11 mouse cellular contexts compared by ENCODE assay signal in genomic region chr17:82901098-82901891, GRCm38 (mm10).
A peak's percentile ranks its signal among the peaks of the same experiment; 100 is the strongest.
DNase-seq lines count a peak whose midpoint lies in the region; ATAC-seq and TF ChIP-seq lines count a peak whose summit lies in the region.
"Had no signal": no experiment of that assay in that cellular context is flagged by ENCODE, and none has a peak within 500 bp of the region (broad histone marks: within the 10 kb centered on the region; RNA-seq: fewer than 3 reads in every experiment).

No protein-coding gene starts in this region.

- no peaks in the 10 kb centered on the region for H3K79me2 ChIP-seq in CH12.LX (replicated peaks; ENCODE audit: control insufficient read depth, extremely low read depth, insufficient read depth, poor library complexity, severe bottlenecking)

- TF ChIP-seq POLR2A in CH12.LX (IDR thresholded peaks at IDR 0.05; ENCODE audit: low read depth, low read length), result no peak

- H3K9ac ChIP-seq in CH12.LX (ENCODE audit: insufficient read depth, low read depth), result no peak overlapping the region
- H3K9ac ChIP-seq in embryonic facial prominence, embryonic 15.5 days, result no peak overlapping the region
- no peak overlapping the region for H3K9ac ChIP-seq in hindbrain, embryonic 16.5 days (ENCODE audit: low read depth, low read length)
- H3K9ac ChIP-seq: intestine, embryonic 15.5 days had no signal

- H3K27ac ChIP-seq in CH12.LX (ENCODE audit: insufficient read depth, low read depth), result no peak overlapping the region
- H3K27ac ChIP-seq in embryonic facial prominence, embryonic 15.5 days (replicated peaks), result peak overlapping the region; percentile 58; the same call in 1 of the 2 replicates
- H3K27ac ChIP-seq in hindbrain, embryonic 16.5 days (ENCODE audit: low read depth, low read length), result no peak overlapping the region
- H3K27ac ChIP-seq: heart, adult 2 months; intestine, embryonic 15.5 days; macrophage had no signal

- H3K4me1 ChIP-seq in CH12.LX (ENCODE audit: control insufficient read depth in 1 of 2, insufficient read depth in 2 of 2), result no peaks in the 10 kb centered on the region
- no peaks in the 10 kb centered on the region for H3K4me1 ChIP-seq in embryonic facial prominence, embryonic 15.5 days
- no peaks in the 10 kb centered on the region for H3K4me1 ChIP-seq in hindbrain, embryonic 16.5 days (ENCODE audit: control insufficient read depth, insufficient read depth, low read depth, low read length)
- H3K4me1 ChIP-seq: intestine, embryonic 15.5 days had no signal

- peak overlapping the region; percentile 93 for H3K4me2 ChIP-seq in CH12.LX (ENCODE audit: insufficient read depth, low read depth, poor library complexity, severe bottlenecking)
- peak overlapping the region; percentile 21; the same call in 1 of the 2 replicates for H3K4me2 ChIP-seq in embryonic facial prominence, embryonic 15.5 days (replicated peaks)
- no peak overlapping the region for H3K4me2 ChIP-seq in hindbrain, embryonic 16.5 days (ENCODE audit: low read length)
- H3K4me2 ChIP-seq: intestine, embryonic 15.5 days had no signal

- peak; percentile 75 for ATAC-seq in embryonic facial prominence, embryonic 15.5 days (ENCODE audit: insufficient number of reproducible peaks, low FRiP score, low TSS enrichment, low read depth)
- no peak for ATAC-seq in hindbrain, embryonic 16.5 days
- ATAC-seq: intestine, embryonic 15.5 days had no signal

- DNase-seq in gastrocnemius, postnatal 25 days, result peak; percentile 10
- DNase-seq in gastrocnemius, postnatal 14 days, result no peak
- DNase-seq in left cerebral cortex, postnatal 14 days (ENCODE audit: low spot score in 2 of 2), result peak; percentile 3 to 20
- no peak for DNase-seq in left cerebral cortex, adult 8-10 months (ENCODE audit: low spot score in 2 of 2)
- no peak for DNase-seq in CH12.LX (ENCODE audit: extremely low read depth)
- DNase-seq in urinary bladder, postnatal 10 days (ENCODE audit: low spot score), result no peak

- TF ChIP-seq CTCF in CH12.LX (conservative IDR thresholded peaks at IDR 0.05 in 1 of 2, IDR thresholded peaks at IDR 0.05 in 1 of 2; ENCODE audit: low read depth in 2 of 2, low read length in 2 of 2), result no peak

- peaks cover 10% of the 10 kb centered on the region for H3K27me3 ChIP-seq in CH12.LX (replicated peaks)
- H3K27me3 ChIP-seq in embryonic facial prominence, embryonic 15.5 days, result no peaks in the 10 kb centered on the region
- no peaks in the 10 kb centered on the region for H3K27me3 ChIP-seq in hindbrain, embryonic 16.5 days (replicated peaks; ENCODE audit: control insufficient read depth, insufficient read depth, low read length)
- H3K27me3 ChIP-seq: intestine, embryonic 15.5 days had no signal

- H3K9me3 ChIP-seq in CH12.LX (replicated peaks; ENCODE audit: low read length), result no peaks in the 10 kb centered on the region
- no peaks in the 10 kb centered on the region for H3K9me3 ChIP-seq in embryonic facial prominence, embryonic 15.5 days (replicated peaks)
- H3K9me3 ChIP-seq in hindbrain, embryonic 16.5 days (ENCODE audit: control insufficient read depth, low read length), result no peaks in the 10 kb centered on the region
- H3K9me3 ChIP-seq: intestine, embryonic 15.5 days had no signal

- peak overlapping the region in 1 of 3 experiments; percentile 14 for H3K4me3 ChIP-seq in CH12.LX (replicated peaks in 1 of 3; ENCODE audit: low read depth in 2 of 3, low read length in 2 of 3, poor library complexity in 1 of 3)
- H3K4me3 ChIP-seq in embryonic facial prominence, embryonic 15.5 days (replicated peaks), result peak overlapping the region; percentile 23
- no peak overlapping the region for H3K4me3 ChIP-seq in hindbrain, embryonic 16.5 days (ENCODE audit: low read length)
- H3K4me3 ChIP-seq: heart, adult 2 months; intestine, embryonic 15.5 days had no signal

- dilution Hi-C loops in CH12.LX (cut with MboI; ENCODE audit: extremely low pct_ligation_motif_present, extremely low pct_unique_long_range_greater_than_20kb, low sequenced_read_pairs), result no loop called here

- in situ Hi-C loops in CH12.LX (cut with MboI; ENCODE audit: low pct_ligation_motif_present, low pct_unique_long_range_greater_than_20kb, low sequenced_read_pairs), result no loop called here

- intact Hi-C loops in gastrocnemius, postnatal 14 days (cut with DNase I; ENCODE audit: low total_unique reads), result no loop called here
- intact Hi-C loops in left cerebral cortex, postnatal 14 days (cut with DNase I), result no loop called here

- TF ChIP-seq EP300 in CH12.LX (IDR thresholded peaks at IDR 0.05; ENCODE audit: low read length), result no peak

- WGBS in embryonic facial prominence, embryonic 15.5 days, result 40% methylated on average over 9 of the region's 9 CpGs
- 54% methylated on average over 9 of the region's 9 CpGs for WGBS in hindbrain, embryonic 16.5 days

- TF ChIP-seq RAD21 in CH12.LX (IDR thresholded peaks at IDR 0.05; ENCODE audit: low read depth, low read length), result no peak

- no peaks in the 10 kb centered on the region for H3K36me3 ChIP-seq in CH12.LX (replicated peaks in 1 of 2; ENCODE audit: control insufficient read depth in 1 of 2, insufficient read depth in 1 of 2, low read length in 1 of 2)
- no peaks in the 10 kb centered on the region for H3K36me3 ChIP-seq in embryonic facial prominence, embryonic 15.5 days
- H3K36me3 ChIP-seq in hindbrain, embryonic 16.5 days (ENCODE audit: control insufficient read depth, insufficient read depth, low read length), result no peaks in the 10 kb centered on the region
- H3K36me3 ChIP-seq: intestine, embryonic 15.5 days had no signal

TF ChIP-seq in CH12.LX, 34 proteins besides CTCF, POLR2A, EP300 and RAD21:
- 0 out of 2 replicates have a peak, but pooled peaks have one; percentile 16 for TF ChIP-seq MAX (IDR thresholded peaks at IDR 0.05; ENCODE audit: low read length)
- TF ChIP-seq POLR2AphosphoS2 (IDR thresholded peaks at IDR 0.05; ENCODE audit: low read depth, low read length), result no peak
- TF ChIP-seq ZMIZ1 (IDR thresholded peaks at IDR 0.05; ENCODE audit: low read depth, low read length), result no peak
- TF ChIP-seq CHD1 (IDR thresholded peaks at IDR 0.05; ENCODE audit: low read depth, low read length), result no peak
TF ChIP-seq in CH12.LX: peak in this region for 1.

Comparison
In these comparisons a context has a peak if more than half of its experiments do, and no peak if none do; other contexts are left out.
1. DNase-seq: peak in gastrocnemius, postnatal 25 days (single experiment) and left cerebral cortex, postnatal 14 days (2 of 2); none in gastrocnemius, postnatal 14 days (single experiment), left cerebral cortex, adult 8-10 months (0 of 2), CH12.LX (single experiment) and urinary bladder, postnatal 10 days (single experiment).